Mouse (Mus musculus): ENCODE results near the gene Setd3.

GRCm38 (mm10) chr12:108118902-108119531, 60.1 kb downstream of the Setd3 start:
- TF ChIP-seq TAL1 (IDR thresholded peaks at IDR 0.05; ENCODE audit: low read length) (no peak), GATA1 (IDR thresholded peaks at IDR 0.05; ENCODE audit: low read length) (no peak)
